Mouse (Mus musculus) left cerebral cortex, adult 9 months (tissue): ENCODE results near the gene Dync1li1.

Experiments
- DNase-seq, 2 experiments: peaks; one replicate each; pipeline ENCODE4 v3.0.0; 2022; ENCODE audit warnings: low spot score in 2 of 2

Gene Dync1li1

DNA sequence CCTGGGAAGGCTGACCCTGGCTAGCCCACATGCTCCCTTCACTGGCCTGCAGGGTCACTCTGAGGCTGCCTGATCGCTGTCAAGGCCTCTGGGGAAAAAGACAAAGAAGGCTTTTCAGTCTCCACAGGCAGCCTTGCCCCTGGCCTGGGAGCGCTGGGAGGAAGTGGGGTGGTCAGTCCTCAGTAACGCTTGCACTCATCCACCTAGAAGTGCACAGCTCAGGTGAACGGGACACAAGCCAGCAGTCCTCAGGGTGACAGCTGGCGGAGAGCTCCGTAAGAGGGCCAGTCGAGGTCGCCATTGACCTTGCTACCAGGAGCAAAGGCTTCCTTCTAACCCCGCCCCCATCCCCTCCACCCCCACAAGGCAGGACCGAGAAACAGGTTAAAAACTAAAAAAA is 79.5 kb downstream of the Dync1li1 start:
- no peak for DNase-seq

DNA sequence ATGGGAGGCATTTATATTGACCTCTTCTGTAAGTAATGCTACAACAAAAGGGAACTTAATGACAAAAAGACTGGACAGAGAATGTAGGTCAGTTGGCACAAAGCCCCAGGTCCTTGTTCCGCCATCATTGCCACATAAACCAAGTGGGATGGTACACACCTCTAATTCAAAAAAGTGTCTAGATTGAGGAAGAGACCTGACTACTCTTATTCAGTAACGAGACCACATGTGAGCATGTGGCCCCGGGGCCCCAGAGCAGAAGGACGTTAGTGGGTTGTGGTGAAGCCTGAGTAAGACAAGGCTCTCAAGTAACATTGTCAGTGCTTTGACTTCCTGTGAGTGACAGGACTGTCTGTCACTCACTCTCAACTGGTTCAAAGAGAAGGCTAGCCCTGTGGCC is 81.6 kb downstream of the Dync1li1 start:
- DNase-seq: no peak

DNA sequence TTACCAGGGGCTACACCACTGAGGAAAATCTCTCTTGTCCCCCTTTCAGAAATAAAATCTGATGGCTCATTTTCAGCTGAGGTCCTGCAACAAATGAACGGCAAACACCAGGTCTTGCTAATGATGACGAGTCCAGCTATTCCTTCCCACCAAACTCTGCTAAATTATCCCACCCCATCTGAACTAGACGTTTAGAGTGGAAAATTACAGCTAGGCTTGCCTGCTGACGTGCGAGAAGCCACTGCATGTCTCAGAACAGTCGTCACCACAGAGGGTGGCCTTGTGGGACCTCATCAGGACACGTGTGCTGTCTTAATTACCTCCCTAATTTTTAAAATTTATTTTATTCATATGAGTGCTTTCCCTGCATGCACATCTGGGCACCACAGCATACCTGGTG is 83.0 kb downstream of the Dync1li1 start:
- no peak for DNase-seq
